27 mouse cellular contexts compared by ENCODE assay signal in genomic region chr15:59715951-59716350, GRCm38 (mm10).
"Had no signal": no experiment of that assay in that cellular context is flagged by ENCODE, and none has a peak within 500 bp of the region (broad histone marks: within the 10 kb centered on the region; RNA-seq: fewer than 3 reads in every experiment).

No protein-coding gene starts in this region.

- H3K27ac ChIP-seq: gastrocnemius, adult 2 months; heart, adult 2 months; heart, embryonic 13.5 days; heart, embryonic 15.5 days; hindbrain, embryonic 13.5 days; hindbrain, embryonic 15.5 days; hindbrain, postnatal 0 days; kidney, embryonic 15.5 days; kidney, postnatal 0 days; limb, embryonic 13.5 days; limb, embryonic 15.5 days; liver, embryonic 12.5 days; liver, embryonic 14.5 days had no signal

- H3K27me3 ChIP-seq: heart, embryonic 13.5 days; heart, embryonic 15.5 days; hindbrain, embryonic 13.5 days; hindbrain, embryonic 15.5 days; kidney, embryonic 15.5 days; limb, embryonic 13.5 days; limb, embryonic 15.5 days; liver, embryonic 12.5 days had no signal

- H3K9ac ChIP-seq: heart, embryonic 13.5 days; heart, embryonic 15.5 days; hindbrain, embryonic 13.5 days; hindbrain, embryonic 15.5 days; kidney, embryonic 15.5 days; limb, embryonic 13.5 days; limb, embryonic 15.5 days; liver, embryonic 12.5 days; liver, embryonic 14.5 days had no signal

- ATAC-seq: hindbrain, postnatal 0 days; liver, embryonic 12.5 days had no signal

- H3K4me3 ChIP-seq: gastrocnemius, adult 2 months; heart, adult 2 months; heart, embryonic 13.5 days; heart, embryonic 15.5 days; hindbrain, embryonic 13.5 days; hindbrain, embryonic 15.5 days; kidney, embryonic 15.5 days; limb, embryonic 13.5 days; limb, embryonic 15.5 days; liver, embryonic 12.5 days had no signal

- H3K4me2 ChIP-seq: heart, embryonic 11.5 days; heart, embryonic 13.5 days; heart, embryonic 15.5 days; hindbrain, embryonic 13.5 days; hindbrain, embryonic 15.5 days; kidney, embryonic 15.5 days; limb, embryonic 13.5 days; limb, embryonic 15.5 days; liver, embryonic 12.5 days had no signal

- H3K4me1 ChIP-seq: hindbrain, embryonic 13.5 days; hindbrain, embryonic 15.5 days; liver, embryonic 12.5 days had no signal

- H3K9me3 ChIP-seq: heart, embryonic 13.5 days; heart, embryonic 15.5 days; hindbrain, embryonic 13.5 days; hindbrain, embryonic 15.5 days; kidney, embryonic 15.5 days; limb, embryonic 13.5 days; limb, embryonic 15.5 days; liver, embryonic 12.5 days had no signal

- DNase-seq: gastrocnemius, adult 2 months; gastrocnemius, postnatal 10 days; gastrocnemius, postnatal 25 days; heart, adult 11 months; heart, adult 2 months; heart, postnatal 14 days; heart, postnatal 36 days; kidney, adult 11 months; kidney, adult 2 months; kidney, adult 9 months; kidney, postnatal 14 days; kidney, postnatal 36 days; layer of hippocampus, adult 9-11 months; layer of hippocampus, postnatal 36 days; left cerebral cortex, postnatal 4 days had no signal

- H3K36me3 ChIP-seq: heart, embryonic 13.5 days; heart, embryonic 15.5 days; hindbrain, embryonic 13.5 days; hindbrain, embryonic 15.5 days; kidney, embryonic 15.5 days; limb, embryonic 13.5 days; limb, embryonic 15.5 days; liver, embryonic 12.5 days had no signal
